ENCODE assay signal across 17 mouse cellular contexts in the genomic region with DNA sequence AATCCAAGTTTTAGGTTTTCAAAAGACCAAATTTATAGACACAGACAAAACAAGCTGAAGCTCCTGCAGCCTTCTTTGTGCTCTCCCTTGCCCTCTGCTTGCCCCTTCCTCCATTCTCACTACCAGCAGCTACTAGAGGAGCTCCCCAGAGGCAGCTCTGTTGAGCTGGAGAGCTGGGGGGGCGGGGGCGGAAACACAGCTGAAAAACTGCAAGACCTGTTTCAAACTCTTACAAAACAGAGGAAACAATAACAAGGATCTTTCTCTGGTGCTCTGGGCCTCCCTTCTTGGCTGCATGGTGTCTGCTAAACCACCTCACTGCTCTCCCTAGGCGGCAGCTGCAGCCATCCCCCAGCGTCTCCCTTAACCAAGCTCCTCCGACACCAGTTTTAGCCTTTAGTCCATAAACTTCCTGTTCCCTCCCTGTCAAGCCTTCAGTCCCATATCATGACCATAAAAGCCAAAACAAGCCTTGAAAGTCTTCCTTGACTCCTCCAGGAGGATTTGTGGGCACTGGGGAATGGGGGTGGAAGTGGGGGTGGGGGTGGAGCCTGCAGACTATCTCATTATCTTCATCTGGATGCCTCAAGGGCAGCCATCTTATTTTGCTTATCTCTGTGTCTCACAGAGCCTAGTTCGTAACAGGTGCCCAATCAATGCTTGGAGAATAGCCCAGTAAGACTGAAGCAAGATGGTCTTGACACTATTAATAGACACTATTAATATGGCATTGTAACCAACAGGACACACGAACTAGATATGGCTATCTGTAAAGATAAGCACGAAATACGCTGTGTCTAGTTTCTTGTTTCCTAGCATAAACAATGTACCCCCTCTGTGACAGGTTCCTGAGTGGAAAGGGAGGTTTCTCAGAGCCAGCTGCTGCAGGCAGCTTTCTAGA. TPM values are rescaled to one million over a fixed set of nuclear protein-coding genes. Genes with fewer than 3 reads are reported as not detected.
A peak's percentile ranks its signal among the peaks of the same experiment; 100 is the strongest.
DNase-seq lines count a peak whose midpoint lies in the region; ATAC-seq and TF ChIP-seq lines count a peak whose summit lies in the region.
"Had no signal": no experiment of that assay in that cellular context is flagged by ENCODE, and none has a peak within 500 bp of the region (broad histone marks: within the 10 kb centered on the region; RNA-seq: fewer than 3 reads in every experiment).

No protein-coding gene starts in this region.

- H3K9me3 ChIP-seq in heart, embryonic 12.5 days (replicated peaks), result no peaks in the 10 kb centered on the region
- H3K9me3 ChIP-seq in liver, postnatal 0 days (ENCODE audit: low read length), result no peaks in the 10 kb centered on the region
- H3K9me3 ChIP-seq in forebrain, postnatal 0 days (ENCODE audit: low read length), result no peaks in the 10 kb centered on the region
- H3K9me3 ChIP-seq: limb, embryonic 10.5 days; lung, embryonic 15.5 days; megakaryocyte, embryonic 14.5 days had no signal

- H3K4me2 ChIP-seq in heart, embryonic 12.5 days, result peak overlapping the region; percentile 7; the same call in 1 of the 2 replicates
- 0 out of 2 replicates have a peak overlapping the region, but pooled peaks have one; percentile 18 for H3K4me2 ChIP-seq in liver, postnatal 0 days (ENCODE audit: low read depth, low read length)
- no peak overlapping the region for H3K4me2 ChIP-seq in forebrain, postnatal 0 days (ENCODE audit: low read depth)
- H3K4me2 ChIP-seq: lung, embryonic 15.5 days had no signal

- no peak for TF ChIP-seq CTCF in liver, postnatal 0 days (IDR thresholded peaks at IDR 0.05; ENCODE audit: low read depth)
- no peak for TF ChIP-seq CTCF in forebrain, postnatal 0 days (IDR thresholded peaks at IDR 0.05; ENCODE audit: low read depth)

- DNase-seq in heart, adult 9 months (ENCODE audit: low spot score in 2 of 2), result no peak
- peak; percentile 51 for DNase-seq in thymus, postnatal 14 days
- no peak for DNase-seq in thymus, adult 18-20 months
- DNase-seq in liver, postnatal 0 days, result peak; percentile 30
- no peak for DNase-seq in embryo, embryonic 10.5 days (ENCODE audit: low spot score)
- DNase-seq in forebrain, postnatal 0 days, result no peak
- no peak for DNase-seq in adrenal gland, postnatal 4 days (ENCODE audit: low spot score in 2 of 2)
- DNase-seq: cerebellum, adult 18-20 months; gastrocnemius, postnatal 14 days; heart, postnatal 10 days; kidney, postnatal 14 days had no signal

- no peak for ATAC-seq in heart, embryonic 12.5 days (ENCODE audit: insufficient number of reproducible peaks, low FRiP score)
- ATAC-seq in liver, postnatal 0 days, result no peak
- no peak for ATAC-seq in forebrain, postnatal 0 days
- ATAC-seq: activated CD4-positive, CD25-positive, alpha-beta regulatory T cell, adult 4 months; forebrain, embryonic 16.5 days had no signal

- H3K9ac ChIP-seq in heart, embryonic 12.5 days, result no peak overlapping the region
- no peak overlapping the region for H3K9ac ChIP-seq in liver, postnatal 0 days (replicated peaks)
- no peak overlapping the region for H3K9ac ChIP-seq in forebrain, postnatal 0 days
- H3K9ac ChIP-seq: lung, embryonic 15.5 days had no signal

- 28% methylated on average over 9 of the region's 9 CpGs for WGBS in heart, embryonic 12.5 days
- 42% methylated on average over 9 of the region's 9 CpGs for WGBS in liver, postnatal 0 days (ENCODE audit: insufficient replicate concordance)
- 76% methylated on average over 9 of the region's 9 CpGs for WGBS in forebrain, postnatal 0 days

- H3K27me3 ChIP-seq in heart, embryonic 12.5 days (replicated peaks), result no peaks in the 10 kb centered on the region; the same call in 1 of the 2 replicates
- H3K27me3 ChIP-seq in liver, postnatal 0 days (ENCODE audit: insufficient read depth, low read length), result no peaks in the 10 kb centered on the region
- H3K27me3 ChIP-seq in forebrain, postnatal 0 days (ENCODE audit: insufficient read depth, low read length), result no peaks in the 10 kb centered on the region
- H3K27me3 ChIP-seq: lung, embryonic 15.5 days; megakaryocyte, embryonic 14.5 days had no signal

- 0 out of 2 replicates have a peak overlapping the region, but pooled peaks have one; percentile 11 for H3K27ac ChIP-seq in heart, embryonic 12.5 days (ENCODE audit: poor library complexity, severe bottlenecking)
- peak overlapping the region; percentile 69 for H3K27ac ChIP-seq in liver, postnatal 0 days (ENCODE audit: low read depth)
- no peak overlapping the region for H3K27ac ChIP-seq in forebrain, postnatal 0 days (ENCODE audit: low read depth, low read length)
- H3K27ac ChIP-seq: limb, embryonic 10.5 days; lung, embryonic 15.5 days had no signal

- H3K4me1 ChIP-seq in heart, embryonic 12.5 days (replicated peaks), result peaks cover 14% of the 10 kb centered on the region
- H3K4me1 ChIP-seq in liver, postnatal 0 days (ENCODE audit: insufficient read depth), result peaks cover 21% of the 10 kb centered on the region
- H3K4me1 ChIP-seq in forebrain, postnatal 0 days (ENCODE audit: insufficient read depth), result no peaks in the 10 kb centered on the region
- H3K4me1 ChIP-seq: limb, embryonic 10.5 days had no signal

- TF ChIP-seq EP300 in liver, postnatal 0 days (IDR thresholded peaks at IDR 0.05; ENCODE audit: low read depth), result no peak

- no peak overlapping the region for H3K4me3 ChIP-seq in heart, embryonic 12.5 days
- no peak overlapping the region for H3K4me3 ChIP-seq in liver, postnatal 0 days (ENCODE audit: low read depth, low read length)
- H3K4me3 ChIP-seq in forebrain, postnatal 0 days (ENCODE audit: low read depth, low read length), result no peak overlapping the region
- H3K4me3 ChIP-seq: limb, embryonic 10.5 days; lung, embryonic 15.5 days; megakaryocyte, embryonic 14.5 days had no signal

- H3K36me3 ChIP-seq in heart, embryonic 12.5 days, result no peaks in the 10 kb centered on the region
- H3K36me3 ChIP-seq in liver, postnatal 0 days (replicated peaks; ENCODE audit: insufficient read depth, low read length), result no peaks in the 10 kb centered on the region
- no peaks in the 10 kb centered on the region for H3K36me3 ChIP-seq in forebrain, postnatal 0 days (ENCODE audit: insufficient read depth)
- H3K36me3 ChIP-seq: limb, embryonic 10.5 days; lung, embryonic 15.5 days had no signal

RNA-seq across cellular contexts. Expression of a gene that starts 45.2 kb away (rescaled TPM):
- polyA plus RNA-seq in heart, embryonic 12.5 days (2016; fragmentation: Nextera tagmentation; extraction: Ambion mirVana), result 61.7 and 68.5 TPM in 2 replicates
- 19.2 and 20.2 TPM in 2 replicates for polyA plus RNA-seq in liver, postnatal 0 days (2015; fragmentation: Nextera tagmentation; extraction: Ambion mirVana)
- 48.9 and 50.2 TPM in 2 replicates for total RNA-seq in forebrain, postnatal 0 days (2014; rRNA removed)
- polyA plus RNA-seq in forebrain, postnatal 0 days (2015; fragmentation: Nextera tagmentation; extraction: Ambion mirVana), result 86.9 and 95.8 TPM in 2 replicates
- 10 to 100 TPM; 24.4 to 24.8 TPM for total RNA-seq in adrenal gland, postnatal 4 days (2021)

Comparison
In these comparisons a context has a peak if more than half of its experiments do, and no peak if none do; other contexts are left out.
1. DNase-seq: peak in thymus, postnatal 14 days (single experiment) and liver, postnatal 0 days (single experiment); none in heart, adult 9 months (0 of 2), thymus, adult 18-20 months (0 of 2), embryo, embryonic 10.5 days (single experiment), forebrain, postnatal 0 days (single experiment) and adrenal gland, postnatal 4 days (0 of 2).